Mouse (Mus musculus) liver, embryonic 16.5 days (tissue): Measurements from ENCODE around the gene Olfr1018. TPM values are rescaled to one million over a fixed set of nuclear protein-coding genes. Genes with fewer than 3 reads are reported as not detected.

Experiments
- polyA plus RNA-seq: library from polyadenylated mRNA; unstranded; fragments of >200 nt; fragmentation: Nextera tagmentation; extraction: Ambion mirVana; gene quantifications from 2 replicates; pipeline ENCODE4 v1.2.1, GENCODE M21; 2015

The Olfr1018 gene
- polyA plus RNA-seq, 1 experiment from 2014 or later, result not detected

Other genes starting within 250 kb of the Olfr1018 start
- not detected in 2 replicates for gene Olfr996, start 239.3 kb upstream of the Olfr1018 start, polyA plus RNA-seq
- gene Olfr998, start 229.5 kb upstream of the Olfr1018 start, polyA plus RNA-seq, result not detected in 2 replicates
- not detected in 2 replicates for gene Olfr1000, start 206.6 kb upstream of the Olfr1018 start, polyA plus RNA-seq
- gene Olfr1002, start 167.8 kb upstream of the Olfr1018 start, polyA plus RNA-seq, result not detected in 2 replicates
- not detected in 2 replicates for gene Olfr154, start 154.0 kb upstream of the Olfr1018 start, polyA plus RNA-seq
- not detected in 2 replicates for gene Olfr1006, start 139.7 kb upstream of the Olfr1018 start, polyA plus RNA-seq
- gene Olfr1008, start 129.0 kb upstream of the Olfr1018 start, polyA plus RNA-seq, result not detected in 2 replicates
- gene Olfr1009, start 103.1 kb upstream of the Olfr1018 start, polyA plus RNA-seq, result not detected in 2 replicates
- not detected in 2 replicates for gene Olfr1012, start 55.7 kb upstream of the Olfr1018 start, polyA plus RNA-seq
- not detected in 2 replicates for gene Olfr1013, start 51.4 kb upstream of the Olfr1018 start, polyA plus RNA-seq
- not detected in 2 replicates for gene Olfr1014, start 45.8 kb upstream of the Olfr1018 start, polyA plus RNA-seq
- not detected in 2 replicates for gene Olfr1015, start 36.5 kb upstream of the Olfr1018 start, polyA plus RNA-seq
- not detected in 2 replicates for gene Olfr1016, start 15.9 kb upstream of the Olfr1018 start, polyA plus RNA-seq
- not detected in 2 replicates for gene Olfr1019, start 27.0 kb downstream of the Olfr1018 start, polyA plus RNA-seq
- gene Olfr1020, start 28.6 kb downstream of the Olfr1018 start, polyA plus RNA-seq, result not detected in 2 replicates
- gene Olfr1022, start 50.1 kb downstream of the Olfr1018 start, polyA plus RNA-seq, result not detected in 2 replicates
- not detected in 2 replicates for gene Olfr1023, start 67.2 kb downstream of the Olfr1018 start, polyA plus RNA-seq
- gene Olfr1024, start 86.6 kb downstream of the Olfr1018 start, polyA plus RNA-seq, result not detected in 2 replicates
- gene Olfr1025-ps1, start 96.7 kb downstream of the Olfr1018 start, polyA plus RNA-seq, result not detected in 2 replicates
- gene Olfr1026, start 103.1 kb downstream of the Olfr1018 start, polyA plus RNA-seq, result not detected in 2 replicates
- not detected in 2 replicates for gene Olfr1028, start 132.0 kb downstream of the Olfr1018 start, polyA plus RNA-seq
- not detected in 2 replicates for gene Olfr1029, start 155.4 kb downstream of the Olfr1018 start, polyA plus RNA-seq
- not detected in 2 replicates for gene Olfr1030, start 160.8 kb downstream of the Olfr1018 start, polyA plus RNA-seq
- gene Olfr1031, start 171.8 kb downstream of the Olfr1018 start, polyA plus RNA-seq, result not detected in 2 replicates
- not detected in 2 replicates for gene Olfr1032, start 187.1 kb downstream of the Olfr1018 start, polyA plus RNA-seq
- 1.1 and 1.5 TPM in 2 replicates for gene Olfr1033, start 202.2 kb downstream of the Olfr1018 start, polyA plus RNA-seq
- 0.05 and 0.06 TPM in 2 replicates for gene Olfr1034, start 227.4 kb downstream of the Olfr1018 start, polyA plus RNA-seq